Mouse (Mus musculus) central nervous system, embryonic 14 days (tissue): ENCODE data around the gene Ambp. TPM values are rescaled to one million over a fixed set of nuclear protein-coding genes. Genes with fewer than 3 reads are reported as not detected.

ENCODE experiments used
- polyA plus RNA-seq: library from polyadenylated mRNA; depleted of rRNA; stranded (reverse); fragments of >200 nt; gene quantifications from 2 replicates; pipeline ENCODE4 v1.2.3, GENCODE M21; 2012; rRNA removed

The Ambp gene
- 0.16 TPM in 1 of 2 replicates, not detected in the other for polyA plus RNA-seq

DNA sequence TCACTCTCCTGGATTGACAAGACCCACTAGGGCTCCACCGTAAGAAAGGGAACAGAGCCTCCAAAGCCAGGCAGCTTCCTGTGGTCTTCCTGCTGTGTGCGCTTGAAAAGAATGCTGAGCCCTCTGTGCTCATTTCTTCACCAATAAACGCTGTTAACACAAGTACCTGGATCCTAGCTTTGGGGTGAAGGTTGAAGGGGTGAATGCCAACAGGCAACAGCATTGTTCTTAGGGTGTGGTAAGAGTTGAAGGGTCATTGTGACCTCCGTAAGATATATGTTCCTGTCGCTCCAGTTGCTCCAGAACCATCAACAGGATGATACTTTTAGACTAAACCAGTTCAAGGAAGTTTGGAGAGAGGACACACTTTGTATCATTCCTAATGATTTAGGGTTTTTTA lies at the start of gene Ambp:
Gene Ambp, minus strand, starts transcription at position 101 of the 400 bp plus-strand sequence.

DNA sequence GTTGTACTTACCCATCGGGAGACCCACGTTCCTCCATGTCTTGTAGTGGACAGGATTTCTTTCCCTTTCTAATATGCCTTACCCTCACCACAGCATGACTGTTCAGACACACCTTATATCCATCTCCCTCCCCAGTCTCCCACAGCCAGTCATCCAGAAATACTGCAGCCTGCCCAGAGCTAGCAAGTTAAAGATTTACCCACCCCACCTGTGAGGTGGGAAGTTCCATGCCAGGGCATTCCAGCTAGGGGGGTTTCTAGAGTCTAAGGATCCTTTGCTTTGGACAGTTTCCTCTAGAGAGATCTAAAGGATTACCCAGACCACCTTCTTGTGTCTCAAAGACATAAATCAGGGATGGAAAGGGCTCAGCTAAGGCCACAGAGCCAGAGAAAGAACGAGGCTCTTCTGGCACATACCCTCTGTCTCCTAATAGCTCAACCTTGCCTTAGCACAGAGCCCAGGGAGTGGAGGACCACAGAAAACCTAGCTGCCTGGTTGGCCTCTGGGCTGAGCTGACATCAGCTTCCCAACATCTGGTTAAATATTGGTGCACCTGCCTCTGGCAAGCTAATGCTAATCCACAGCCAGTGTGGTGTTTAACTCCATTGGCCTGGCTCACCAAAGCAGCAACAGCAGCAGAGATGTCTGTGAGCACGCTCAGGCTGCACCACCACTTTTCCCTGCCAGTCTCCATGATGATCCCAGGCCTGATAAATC lies 17.5 kb upstream of the Ambp start, which contains the start of gene Kif12:
Gene Kif12, minus strand, starts transcription at position 163 of the 717 bp plus-strand sequence.

Other genes with a start within 250 kb of the Ambp start
- gene Zfp618, start 189.2 kb downstream of the Ambp start, polyA plus RNA-seq: 25.6 and 28.1 TPM in 2 replicates
- 0.02 and 0.13 TPM in 2 replicates for gene Kif12, start 17.3 kb upstream of the Ambp start, polyA plus RNA-seq
- 8.0 and 39.0 TPM in 2 replicates for gene Col27a1, start 59.2 kb upstream of the Ambp start, polyA plus RNA-seq
- not detected in 2 replicates for gene Orm1, start 189.8 kb upstream of the Ambp start, polyA plus RNA-seq
- gene Orm3, start 201.4 kb upstream of the Ambp start, polyA plus RNA-seq: not detected in 2 replicates
- not detected in 2 replicates for gene Orm2, start 207.7 kb upstream of the Ambp start, polyA plus RNA-seq
- gene Akna, start 248.6 kb upstream of the Ambp start, polyA plus RNA-seq: 7.5 and 8.7 TPM in 2 replicates